Mouse (Mus musculus) naive thymus-derived CD4-positive, alpha-beta T cell, adult 2 months (primary cell): Measurements from ENCODE around the gene 9430097D07Rik.

Experiments used
- DNase-seq: peaks from one replicate; pipeline ENCODE4 v3.0.0-alpha.2; 2011; ENCODE audit warnings: low read depth

Gene 9430097D07Rik

DNA sequence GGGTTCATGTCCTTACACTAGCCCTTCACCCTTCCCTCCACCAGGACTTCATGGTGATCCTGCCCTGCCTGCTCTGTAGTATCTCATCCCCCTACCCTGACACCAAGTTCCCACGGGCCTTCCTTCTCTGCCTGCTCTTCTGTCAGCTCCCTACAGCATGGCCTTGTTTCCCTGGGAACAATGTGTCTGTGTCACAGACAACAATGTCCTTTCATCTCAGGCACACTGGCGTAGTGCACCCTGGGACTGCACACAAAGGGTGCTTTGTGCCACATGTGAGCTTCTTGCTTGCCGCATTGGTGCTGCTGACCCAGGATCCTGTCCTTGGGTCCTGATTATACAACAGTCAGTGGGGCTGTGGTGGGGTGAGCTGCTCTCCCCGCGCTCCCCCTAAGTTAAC is 15.9 kb downstream of the 9430097D07Rik start:
- DNase-seq, result no peak

DNA sequence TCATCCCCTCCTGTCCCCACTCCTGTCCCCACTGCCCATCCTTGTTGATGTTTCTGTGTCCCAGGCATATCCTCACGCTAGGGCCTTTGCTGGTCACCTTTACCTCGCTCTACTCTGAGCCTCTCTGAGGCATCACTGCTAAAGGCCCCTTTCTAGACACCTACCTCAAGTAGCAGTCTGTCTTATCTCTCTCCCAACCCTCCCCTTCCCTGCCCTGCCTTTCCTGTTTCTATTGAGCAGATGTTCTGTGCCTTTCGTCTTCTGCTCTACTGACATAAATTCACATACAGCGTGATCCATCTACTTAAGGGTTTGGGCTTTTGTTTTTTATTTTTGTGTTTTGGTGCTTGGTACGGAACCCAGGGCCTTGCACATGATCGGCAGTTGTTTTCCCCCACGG is 19.5 kb downstream of the 9430097D07Rik start:
- DNase-seq, result no peak

DNA sequence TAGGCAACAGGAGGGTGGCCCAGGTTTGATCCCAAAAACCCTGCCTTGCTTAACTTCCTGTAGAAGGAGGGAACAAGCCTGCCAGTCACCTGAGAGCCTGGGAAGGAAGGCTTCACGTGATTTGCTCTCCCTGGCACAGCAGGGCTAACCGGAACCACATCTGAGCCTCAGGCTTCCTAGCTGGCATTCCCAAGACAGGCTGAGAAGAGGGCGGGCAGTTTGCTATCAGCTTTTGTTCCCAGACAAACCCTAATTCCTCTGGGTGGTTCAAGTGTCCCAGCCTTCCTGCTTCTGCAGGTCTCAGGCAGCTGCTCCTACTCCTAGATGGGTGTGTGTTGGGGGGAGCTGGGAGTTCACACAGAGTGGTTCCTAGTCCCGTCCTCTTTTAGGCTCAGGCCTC is 20.0 kb downstream of the 9430097D07Rik start:
- DNase-seq, result no peak

DNA sequence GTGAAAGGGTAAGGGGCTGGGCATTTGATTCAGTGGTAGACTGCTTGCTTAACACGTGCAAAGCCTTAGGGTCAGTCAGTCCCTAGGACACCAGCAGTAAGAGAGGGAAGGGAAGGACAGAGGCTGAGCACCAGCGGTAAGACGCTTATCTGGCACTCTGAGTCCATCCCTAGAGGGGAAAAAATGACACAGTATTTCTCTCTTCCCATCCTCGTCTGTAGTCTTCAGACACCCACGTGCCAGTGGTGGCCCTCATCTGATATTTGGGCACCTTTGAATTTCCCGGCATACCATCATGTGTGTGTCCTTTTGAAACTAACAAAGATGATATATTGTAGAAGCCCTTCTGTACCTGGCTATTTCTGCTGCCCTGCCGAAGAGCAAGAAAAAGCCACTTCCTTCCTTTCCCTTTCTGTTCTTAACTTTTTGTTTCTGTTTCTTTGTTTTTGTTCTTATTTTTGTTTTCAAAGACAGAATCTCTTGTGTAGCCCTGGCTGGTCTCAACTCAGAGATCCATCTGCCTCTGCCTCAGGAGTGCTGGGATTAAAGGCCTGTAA is 21.8 kb downstream of the 9430097D07Rik start:
- peak; percentile 76 for DNase-seq

DNA sequence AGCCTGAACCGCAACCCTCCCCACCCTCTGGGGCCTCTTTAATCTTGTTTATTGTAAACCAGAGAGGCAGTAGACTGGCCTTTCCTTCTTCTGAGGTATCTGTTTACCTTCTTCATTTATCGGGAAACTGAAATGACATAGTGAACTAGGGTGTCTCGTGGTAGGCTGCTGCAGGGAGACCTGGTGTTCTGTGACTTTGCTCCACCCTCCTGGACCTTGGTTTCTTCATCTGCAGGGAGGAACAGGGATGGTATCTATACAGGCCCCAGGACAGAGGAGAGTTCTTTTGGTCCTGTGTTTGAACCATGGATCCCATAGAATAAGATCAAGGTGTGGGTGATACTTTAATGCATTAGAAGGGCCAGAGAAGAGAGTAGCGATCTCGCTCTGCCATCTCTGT is 24.2 kb downstream of the 9430097D07Rik start:
- DNase-seq, result no peak

DNA sequence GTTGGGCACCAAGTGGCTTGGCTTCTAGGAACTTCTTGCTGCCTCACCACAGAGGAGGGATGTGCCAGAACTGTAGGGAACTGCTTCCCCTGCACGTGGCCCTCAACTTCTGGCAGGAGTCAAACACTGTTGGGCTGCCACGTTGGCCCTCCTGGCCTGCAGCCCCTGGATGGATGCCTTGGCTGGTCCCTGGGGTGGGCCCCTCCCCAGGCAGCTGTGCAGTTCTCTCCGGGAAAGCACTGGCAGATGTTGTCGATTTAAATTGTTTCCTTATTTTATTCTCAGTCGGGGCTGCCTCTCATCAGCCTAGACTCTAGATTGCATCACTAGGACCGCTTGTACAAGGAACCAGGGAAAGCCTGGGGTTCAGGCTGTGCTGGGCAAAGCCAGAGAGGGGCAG is 25.7 kb downstream of the 9430097D07Rik start:
- no peak for DNase-seq

DNA sequence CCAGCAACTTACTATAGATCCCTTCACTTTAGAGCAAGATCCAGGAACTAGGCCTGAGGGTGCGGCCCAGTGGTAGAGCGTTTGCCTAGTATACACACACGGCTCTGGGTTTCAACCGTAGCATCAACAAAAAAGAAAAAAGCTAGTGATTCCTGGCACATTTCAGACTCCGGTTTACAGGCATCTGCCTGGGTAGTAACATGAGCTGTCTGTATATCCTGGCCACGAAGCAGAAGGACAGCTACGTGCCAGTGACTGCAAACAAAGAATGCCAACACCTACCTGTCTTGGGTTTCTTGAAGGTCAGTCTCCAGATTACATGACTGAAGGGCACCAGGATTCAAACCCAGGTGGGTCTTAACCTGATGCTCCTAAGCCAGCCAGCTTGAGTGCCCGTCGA is 26.3 kb downstream of the 9430097D07Rik start:
- no peak for DNase-seq

DNA sequence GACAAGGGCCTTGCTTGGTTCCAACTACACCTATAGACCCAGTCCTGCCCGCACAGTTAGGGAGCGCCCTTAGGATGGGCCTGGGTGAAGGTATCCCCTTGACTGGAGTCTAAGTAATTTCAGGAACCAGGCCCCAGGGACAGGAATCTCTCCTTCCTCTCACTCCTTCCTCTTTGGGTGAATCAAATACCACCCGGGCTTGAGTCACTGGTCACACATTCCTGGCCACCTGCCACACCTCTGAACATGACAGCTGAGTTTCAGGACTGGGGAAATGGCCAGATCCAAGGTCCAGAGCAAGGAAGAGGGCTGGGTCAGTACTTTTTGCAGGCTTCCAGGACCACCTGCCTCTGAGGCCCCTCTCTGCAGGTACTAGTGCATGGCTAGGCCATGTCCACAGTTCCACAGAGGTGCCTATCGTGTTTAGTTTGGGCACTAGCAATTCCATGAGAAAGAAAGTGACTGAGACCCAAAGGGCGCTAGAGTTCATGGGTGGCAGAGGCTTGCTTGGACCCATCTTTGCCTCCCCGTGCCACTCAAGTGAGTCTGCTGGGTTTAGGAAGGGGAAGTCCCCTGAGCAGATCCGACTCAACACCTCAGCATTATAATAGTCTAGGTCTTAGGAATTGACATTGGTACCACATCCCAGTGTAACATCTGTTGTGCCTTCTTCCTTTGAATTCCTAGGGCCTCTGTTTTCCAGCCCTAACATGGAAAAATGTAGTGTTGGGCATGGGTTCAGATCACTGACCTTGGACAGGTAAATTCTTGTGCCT is 27.3 kb downstream of the 9430097D07Rik start:
- no peak for DNase-seq

DNA sequence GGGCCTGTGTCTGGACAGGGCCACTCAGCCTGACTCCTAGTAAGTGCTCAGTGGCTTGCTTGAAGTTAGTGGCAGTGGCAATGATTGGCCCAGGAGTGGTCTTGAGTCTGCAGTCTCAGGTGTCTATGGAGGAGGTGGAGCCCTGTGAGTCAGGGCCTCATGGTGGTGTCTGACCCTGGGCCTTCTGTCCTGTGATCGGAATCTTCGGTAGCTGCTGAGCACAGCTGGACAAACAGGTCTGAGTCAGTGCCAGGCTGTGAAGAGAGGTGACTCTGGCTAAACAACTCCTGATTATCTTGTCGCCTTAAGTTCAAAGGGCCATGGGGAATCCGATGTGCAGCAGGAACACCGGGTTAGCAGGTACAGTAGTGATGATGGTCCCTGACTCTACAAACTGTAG is 28.1 kb downstream of the 9430097D07Rik start:
- no peak for DNase-seq

DNA sequence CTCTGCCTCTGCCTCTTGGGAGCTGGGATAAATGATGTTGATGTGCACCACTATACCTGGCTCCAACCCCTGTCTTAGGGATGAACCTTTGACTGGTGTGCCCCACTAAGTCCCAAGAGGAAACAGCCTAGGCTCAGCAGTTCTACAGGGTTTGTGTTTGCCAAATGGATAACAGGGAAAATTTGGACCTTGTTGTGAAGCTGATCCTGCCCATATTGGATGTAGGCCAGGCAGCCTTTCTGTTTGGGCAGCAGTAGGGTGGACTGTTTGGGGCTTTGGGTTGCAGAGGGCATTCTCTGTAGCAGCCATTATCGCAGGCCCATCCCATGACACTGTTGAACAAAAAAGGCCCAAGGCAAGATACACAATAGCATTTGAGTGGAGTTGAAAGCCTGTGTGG is 28.5 kb downstream of the 9430097D07Rik start:
- DNase-seq, result no peak

DNA sequence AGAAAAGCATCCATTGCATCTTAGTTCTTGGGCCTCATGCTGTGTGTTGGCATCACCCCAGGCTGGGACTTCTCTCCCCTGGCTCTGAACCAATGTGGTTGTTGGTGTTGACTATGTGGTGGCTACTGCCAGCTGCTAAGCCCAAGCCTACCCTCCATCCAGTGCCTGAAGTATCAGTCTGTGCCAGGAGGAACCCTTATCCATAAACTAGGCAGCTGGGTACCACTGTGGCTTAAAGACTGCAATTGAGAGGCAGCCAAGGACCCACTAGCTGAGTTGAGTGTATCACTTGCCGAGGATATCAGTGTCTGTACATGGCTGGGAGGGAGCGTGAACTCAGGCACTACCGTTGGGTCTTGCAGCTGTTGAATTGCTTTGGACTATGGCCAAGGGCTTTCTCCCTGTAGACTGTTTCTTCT is 32.4 kb downstream of the 9430097D07Rik start:
- no peak for DNase-seq

DNA sequence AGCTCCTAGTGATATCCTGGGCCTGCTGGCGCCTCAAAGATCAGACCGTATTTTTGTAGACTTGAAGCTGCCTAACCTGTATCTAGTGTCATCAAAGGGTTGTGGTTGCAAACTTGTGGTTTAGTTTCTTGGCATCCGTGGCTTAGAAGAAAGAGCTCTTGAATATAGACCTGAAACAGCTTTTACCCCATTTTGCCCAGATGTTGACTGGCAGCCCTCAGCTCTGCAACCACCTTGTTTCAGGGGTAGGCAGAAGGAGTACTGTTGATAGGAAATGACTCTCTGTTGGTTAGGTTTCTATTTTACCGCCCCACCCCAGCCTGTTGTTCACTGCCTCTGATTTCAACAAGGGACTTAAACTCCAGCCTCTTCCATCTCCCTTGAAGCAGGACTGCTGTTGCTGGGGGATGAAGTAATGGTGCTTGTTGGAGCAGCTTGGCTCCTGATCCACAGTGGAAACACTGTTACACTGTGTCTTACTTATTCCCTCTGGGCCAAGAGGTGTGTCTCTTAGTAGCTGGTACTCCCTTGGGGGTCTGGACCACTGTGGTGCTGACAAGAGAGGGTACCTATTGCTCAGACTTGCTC is 33.4 kb downstream of the 9430097D07Rik start:
- peak; percentile 93 for DNase-seq

DNA sequence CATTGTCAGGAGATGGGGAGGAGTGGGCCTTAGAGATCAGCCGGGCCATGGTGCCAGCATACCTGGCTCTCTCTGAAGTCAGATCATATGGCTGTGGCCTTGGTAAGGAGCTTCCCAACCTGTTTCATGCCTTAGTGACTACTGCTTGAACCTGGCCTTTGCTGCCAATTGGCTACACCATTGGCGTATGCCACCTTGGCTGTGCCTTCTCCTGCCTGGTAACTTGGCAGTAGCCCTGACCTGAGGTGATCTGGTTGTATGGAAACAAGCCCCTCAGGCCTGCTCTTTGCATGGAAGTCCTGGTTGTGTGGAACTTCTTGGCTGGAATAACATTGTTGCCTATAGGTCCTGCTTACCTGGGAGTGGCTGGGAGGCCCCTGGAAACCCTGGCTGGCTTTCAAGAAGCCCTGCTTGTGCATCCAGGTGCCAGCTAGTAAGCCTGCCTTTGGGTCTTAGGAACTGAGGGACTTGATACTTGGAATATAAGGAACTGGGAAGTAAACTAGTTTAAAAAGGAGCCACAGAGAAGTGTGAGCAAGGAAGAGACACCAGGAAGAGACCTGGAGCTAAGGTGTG is 34.1 kb downstream of the 9430097D07Rik start:
- peak; percentile 51 for DNase-seq

DNA sequence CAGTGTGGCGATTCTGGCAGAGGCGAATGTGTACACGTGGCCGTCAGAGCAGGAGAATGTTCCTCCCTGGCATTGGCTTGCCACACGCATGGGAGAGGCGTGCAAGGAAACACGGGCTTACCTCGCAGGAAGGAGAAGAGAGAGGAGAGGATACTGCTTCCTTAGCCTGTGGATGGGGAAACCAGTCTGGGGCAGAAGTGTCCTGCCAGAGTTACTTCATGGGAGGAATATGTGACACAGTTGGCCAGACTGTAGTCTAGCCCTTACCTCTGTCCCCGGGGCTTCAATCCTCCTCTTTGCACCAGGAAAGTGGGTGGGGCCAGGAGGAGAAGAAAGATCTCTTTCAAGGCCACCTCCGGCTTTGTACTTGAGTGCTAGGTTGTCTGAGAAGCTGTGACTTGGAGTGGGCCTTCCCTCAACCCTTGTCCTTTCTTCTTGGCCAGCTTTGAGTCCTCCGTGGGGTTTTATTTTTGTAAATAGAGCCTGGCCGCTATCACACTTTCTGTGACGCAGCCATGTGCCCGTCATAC is 36.0 kb downstream of the 9430097D07Rik start:
- DNase-seq, result peak; percentile 62

DNA sequence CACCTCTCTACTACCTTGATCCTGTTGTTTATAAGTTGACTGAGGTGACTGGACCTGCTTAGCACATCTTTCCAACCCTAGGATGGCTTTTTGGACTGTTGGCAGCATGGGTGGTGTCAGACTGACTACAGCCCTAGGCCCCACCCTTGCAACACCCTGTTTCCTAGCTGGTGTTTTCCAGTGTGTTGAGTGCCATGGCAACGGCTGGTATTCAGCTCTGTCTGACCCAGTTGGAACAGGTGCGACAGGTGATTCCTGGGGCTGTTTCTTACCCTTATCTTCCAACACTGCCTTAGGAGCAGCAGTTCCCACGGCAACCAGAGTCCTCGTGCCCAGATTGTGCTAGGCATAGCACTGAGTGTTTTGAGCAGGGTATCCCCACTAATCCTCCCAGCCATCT is 37.0 kb downstream of the 9430097D07Rik start:
- peak; percentile 67 for DNase-seq

DNA sequence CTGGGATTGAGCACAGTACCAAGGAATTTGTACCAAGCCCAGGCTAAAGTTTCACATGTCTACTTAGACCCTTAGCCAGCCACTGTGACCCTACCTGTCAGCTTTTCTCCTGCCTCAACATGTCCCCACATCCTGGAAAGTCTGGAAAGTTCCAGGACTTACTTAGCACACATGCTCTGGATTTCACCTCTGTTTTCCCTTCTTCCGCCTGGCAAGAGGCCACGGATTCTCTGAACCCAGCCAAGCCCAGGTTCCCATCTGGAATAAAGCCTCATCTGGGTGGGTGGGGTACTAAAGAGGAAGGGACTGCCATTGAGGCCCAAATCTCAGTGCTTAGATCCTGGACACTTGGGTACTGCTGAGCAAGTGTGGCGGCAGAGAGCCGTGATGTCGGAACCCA is 37.5 kb downstream of the 9430097D07Rik start:
- no peak for DNase-seq

DNA sequence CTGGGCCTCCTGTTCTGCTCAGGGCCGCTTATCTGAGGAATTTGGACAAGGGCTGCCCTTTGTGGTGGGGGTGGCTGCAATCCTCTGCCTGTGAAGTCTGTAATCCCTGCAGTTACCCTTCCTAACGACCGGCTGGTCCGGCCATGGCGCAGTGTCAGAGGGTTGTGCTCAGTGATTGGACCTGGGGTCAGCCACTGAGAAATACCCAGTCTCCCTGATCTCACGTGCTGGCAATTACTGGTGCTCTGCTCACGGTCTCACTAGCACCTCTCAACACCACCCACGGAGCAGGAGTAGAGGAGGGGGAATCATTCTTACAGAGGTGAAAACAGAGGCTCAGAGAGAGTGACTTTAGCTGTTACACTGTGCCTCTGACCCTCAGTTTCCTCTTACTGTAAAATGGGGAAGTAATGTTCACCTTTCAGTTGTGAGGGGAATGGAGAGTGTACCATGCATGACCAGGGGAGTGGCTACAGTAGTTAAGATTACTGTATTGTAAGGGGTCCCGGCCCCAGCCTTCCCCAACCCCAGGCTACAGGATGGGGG is 38.1 kb downstream of the 9430097D07Rik start:
- DNase-seq, result peak; percentile 48

DNA sequence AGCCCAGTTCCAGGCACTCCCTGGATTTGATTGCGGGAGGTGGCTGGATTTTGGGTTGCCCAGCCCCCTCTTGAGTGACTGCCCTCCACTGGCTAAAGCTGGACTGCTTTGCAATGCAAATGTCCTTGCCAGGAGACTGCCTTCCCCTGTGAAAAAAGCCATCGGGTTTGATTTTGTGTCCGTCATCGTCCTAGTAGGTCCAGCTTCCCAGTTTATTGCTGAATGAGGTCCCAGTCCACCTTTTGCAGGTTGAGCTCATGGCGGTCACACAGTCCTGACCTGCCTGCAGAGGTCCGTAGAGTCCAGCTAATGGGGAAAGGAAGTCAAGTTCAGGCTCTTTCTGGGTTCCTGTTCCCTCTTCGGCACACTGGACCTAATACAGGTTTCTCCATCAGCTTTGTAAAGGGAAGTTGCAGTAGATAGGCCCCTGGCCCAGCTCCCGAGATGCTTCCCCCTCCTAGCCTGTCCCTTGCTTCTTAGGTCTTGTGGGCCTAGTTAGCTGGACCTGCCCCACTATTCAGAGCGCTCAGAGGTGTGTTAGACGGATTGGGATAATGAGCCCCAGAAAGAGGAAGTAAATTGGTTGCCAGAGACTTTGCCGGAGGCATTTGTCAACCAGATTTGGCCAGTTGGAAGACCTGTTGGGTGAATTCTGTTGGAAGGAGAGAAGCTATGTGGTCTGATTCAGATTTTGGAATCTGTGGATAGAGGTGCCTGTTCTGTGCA is 38.7 kb downstream of the 9430097D07Rik start:
- no peak for DNase-seq

DNA sequence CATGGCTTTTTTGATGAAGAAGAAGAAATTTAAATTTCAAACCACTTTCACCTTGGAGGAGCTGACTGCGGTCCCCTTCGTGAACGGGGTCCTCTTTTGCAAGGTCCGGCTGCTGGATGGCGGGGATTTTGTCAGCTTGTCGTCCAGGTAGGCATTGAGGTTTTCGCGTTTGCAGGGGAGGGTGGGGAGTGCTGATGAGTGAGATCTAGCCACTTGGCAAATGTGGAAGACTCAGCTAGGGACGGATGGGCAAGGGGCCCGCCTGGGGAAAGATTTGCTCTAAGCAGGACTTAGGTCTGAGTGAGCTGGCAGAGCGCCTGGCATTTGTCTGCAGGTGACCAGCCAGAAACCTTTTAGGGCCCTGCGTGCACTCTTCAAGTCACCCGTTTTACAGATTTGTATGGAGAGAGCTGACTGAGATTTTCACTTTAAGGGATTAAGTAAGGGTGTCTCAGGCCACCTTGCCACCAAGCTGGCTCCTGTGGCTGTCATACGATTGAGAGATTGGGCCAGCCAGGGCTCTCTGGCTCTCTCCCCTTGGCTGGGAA is 39.3 kb downstream of the 9430097D07Rik start:
- DNase-seq, result no peak

DNA sequence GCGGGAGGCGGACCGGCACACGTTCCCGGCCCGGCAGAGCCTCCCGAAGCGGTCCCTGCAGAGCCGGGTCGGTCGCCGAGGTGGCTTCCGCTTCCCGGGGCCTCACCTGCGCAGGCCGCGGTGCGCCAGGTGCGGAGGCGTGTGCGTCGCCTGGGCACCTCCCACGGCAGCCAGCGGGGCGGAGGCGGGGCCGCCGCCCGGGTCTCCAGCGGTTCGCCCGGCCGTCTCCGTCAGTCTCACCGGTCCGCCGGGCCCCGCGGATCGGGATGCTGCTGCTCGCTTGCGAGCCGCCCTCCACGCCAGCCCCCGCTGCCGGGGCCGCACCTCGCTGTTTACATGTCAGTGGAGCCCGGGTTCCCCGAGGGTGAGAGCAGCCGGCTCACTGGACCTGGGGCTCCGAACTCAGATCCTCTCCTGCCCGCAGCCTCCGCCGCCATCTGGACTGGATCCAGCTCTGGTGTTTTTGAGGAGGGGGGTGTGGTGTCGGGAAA is 39.9 kb downstream of the 9430097D07Rik start:
- DNase-seq, result no peak

DNA sequence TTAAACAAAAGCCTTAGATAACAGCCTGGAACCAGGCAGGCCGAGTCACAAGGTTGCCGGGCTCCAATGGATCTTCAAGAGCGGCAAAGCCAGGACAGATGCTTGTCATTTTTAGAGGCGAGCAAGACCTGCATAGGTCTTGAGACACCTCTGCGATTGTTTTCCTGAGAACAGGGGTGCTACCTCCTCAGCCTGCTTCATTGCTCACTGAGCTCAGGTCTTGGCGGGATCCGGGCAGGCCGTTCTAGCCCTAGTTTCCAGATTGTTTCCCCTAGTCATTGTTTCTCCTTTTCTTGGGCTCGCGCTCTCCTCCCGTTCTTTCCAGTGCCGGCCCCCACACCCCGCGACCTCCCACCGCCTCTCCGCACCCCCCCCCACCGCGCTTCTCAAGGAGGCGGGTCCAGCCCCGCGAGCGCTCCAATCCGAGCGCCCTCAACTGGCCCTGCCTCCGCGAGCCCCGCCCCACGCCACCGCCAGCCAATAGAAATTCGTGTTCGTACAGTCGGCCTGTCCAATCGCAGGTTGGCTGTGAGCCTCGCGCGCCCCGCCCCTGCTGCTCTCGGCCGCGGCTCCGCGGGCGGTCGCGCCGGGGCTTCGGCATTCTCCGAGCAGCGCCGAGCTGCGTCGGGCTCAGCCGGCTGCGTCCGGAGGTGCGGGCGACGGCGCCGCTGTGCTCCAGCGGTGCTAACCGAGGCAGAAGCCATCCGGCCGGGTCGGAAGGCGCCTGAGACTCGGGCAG is 40.6 kb downstream of the 9430097D07Rik start, which contains the start of gene Fam102a:
Fam102a (plus strand) TSS at position 600 of the 739 bp plus-strand sequence.
- DNase-seq, result peak; percentile 98
